In the genomic region with DNA sequence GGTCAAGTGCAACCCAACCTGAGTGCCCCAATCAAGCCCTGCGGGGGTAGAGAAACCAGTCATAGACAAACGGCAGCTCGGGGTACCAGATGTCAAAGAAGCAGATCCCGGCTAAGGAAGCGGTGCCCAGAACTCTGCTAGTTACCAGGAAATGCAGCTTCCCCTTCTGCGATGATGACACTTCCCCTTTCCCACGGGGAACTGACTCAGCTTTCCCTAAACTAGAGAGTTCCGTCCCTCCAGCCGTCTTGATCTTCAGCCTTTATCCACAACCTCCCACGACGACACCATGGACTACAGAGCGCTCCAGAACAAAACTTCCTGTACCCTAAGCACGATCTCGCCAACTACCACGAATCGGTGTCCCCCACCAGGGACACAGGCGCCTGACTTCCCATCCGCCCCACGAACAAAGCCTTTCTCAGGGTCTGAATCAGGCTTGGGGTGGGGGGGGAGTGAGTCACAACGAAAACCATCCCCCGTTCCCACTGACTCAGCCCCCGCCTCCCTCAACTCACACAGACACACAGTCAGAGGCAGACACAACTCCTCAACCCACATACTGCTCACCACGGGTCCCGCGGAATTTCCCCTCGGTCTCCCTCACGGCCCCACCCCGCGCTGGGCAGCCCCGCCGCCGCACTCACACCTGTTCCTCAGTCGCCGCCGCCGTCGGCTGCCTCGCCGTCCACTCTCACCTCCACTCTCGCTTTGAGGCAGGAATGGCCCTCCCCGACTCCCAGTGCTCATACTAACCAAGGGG, we compare ENCODE assay signal across 8 mouse cellular contexts. TPM values are rescaled to one million over a fixed set of nuclear protein-coding genes. Genes with fewer than 3 reads are reported as not detected.
DNase-seq lines count a peak whose midpoint lies in the region; ATAC-seq and TF ChIP-seq lines count a peak whose summit lies in the region.

No protein-coding gene starts in this region.

- TF ChIP-seq CTCF in C2C12 (IDR thresholded peaks at IDR 0.05; ENCODE audit: control insufficient read depth, insufficient read depth, insufficient read length) (no peak), MEL (IDR thresholded peaks at IDR 0.05 in 2 of 3, conservative IDR thresholded peaks at IDR 0.05 in 1 of 3; ENCODE audit: control insufficient read depth in 1 of 3, insufficient read depth in 1 of 3, low read depth in 2 of 3, low read length in 3 of 3, poor library complexity in 1 of 3, severe bottlenecking in 1 of 3) (no peak)

- TF ChIP-seq RAD21 in MEL (IDR thresholded peaks at IDR 0.05; ENCODE audit: low read depth, low read length) = no peak

- H3K27ac ChIP-seq in MEL (ENCODE audit: control insufficient read depth, low read depth, low read length) = peak overlapping the region; percentile 91
- peak overlapping the region; percentile 99 for H3K27ac ChIP-seq in forebrain, embryonic 13.5 days

- peak overlapping the region; percentile 69 for H3K4me3 ChIP-seq in C2C12 (ENCODE audit: insufficient read depth, poor library complexity, severe bottlenecking)
- H3K4me3 ChIP-seq in MEL (ENCODE audit: control insufficient read depth in 1 of 2, insufficient read depth in 1 of 2, low read depth in 2 of 2, low read length in 2 of 2) = peak overlapping the region; percentile 62 to 79
- peak overlapping the region; percentile 79 for H3K4me3 ChIP-seq in forebrain, embryonic 13.5 days

- TF ChIP-seq EP300 in MEL (IDR thresholded peaks at IDR 0.05; ENCODE audit: low read depth in 1 of 2, low read length in 2 of 2) = peak; percentile 50 to 76

- H3K9me3 ChIP-seq in MEL (replicated peaks; ENCODE audit: insufficient read depth, low read length) = no peaks in the 10 kb centered on the region
- no peaks in the 10 kb centered on the region for H3K9me3 ChIP-seq in forebrain, embryonic 13.5 days (replicated peaks)

- peak; percentile 5 for ATAC-seq in forebrain, embryonic 13.5 days

- TF ChIP-seq POLR2A in MEL (IDR thresholded peaks at IDR 0.05; ENCODE audit: control insufficient read depth in 1 of 2, insufficient read depth in 1 of 2, low read depth in 1 of 2, low read length in 2 of 2, poor library complexity in 1 of 2) = peak in 1 of 2 experiments; percentile 43; a peak in 2 of 4 replicates

- H3K79me2 ChIP-seq in C2C12 (ENCODE audit: control insufficient read depth, insufficient read depth) (peaks cover 98% of the 10 kb centered on the region), MEL (ENCODE audit: control insufficient read depth, insufficient read depth, low read length, poor library complexity) (peaks cover 64% of the 10 kb centered on the region)

- under 1% methylated on average over 41 of the region's 41 CpGs for WGBS in forebrain, embryonic 13.5 days

- peak overlapping the region; percentile 64 for H3ac ChIP-seq in C2C12 (ENCODE audit: control insufficient read depth, insufficient read length, low read depth)

- intact Hi-C loops in heart, postnatal 25 days (cut with DNase I) = loop anchor here (1.0 kb wide), 1 partner anchor 8 kb away; no protein-coding TSS in a partner anchor

- peak overlapping the region; percentile 87 for H3K9ac ChIP-seq in MEL (ENCODE audit: control insufficient read depth, low read depth, low read length, poor library complexity, severe bottlenecking)
- peak overlapping the region; percentile 97 for H3K9ac ChIP-seq in forebrain, embryonic 13.5 days

- H3K4me2 ChIP-seq in forebrain, embryonic 13.5 days = peak overlapping the region; percentile 99

- H3K79me3 ChIP-seq in C2C12 (ENCODE audit: low read depth) = peaks cover 51% of the 10 kb centered on the region

- H3K4me1 ChIP-seq in MEL (ENCODE audit: control insufficient read depth in 1 of 2, insufficient read depth in 2 of 2, low read length in 2 of 2) = peaks cover 17 to 38% of the 10 kb centered on the region in 2 experiments
- H3K4me1 ChIP-seq in forebrain, embryonic 13.5 days = peaks cover 54% of the 10 kb centered on the region

- H3K36me3 ChIP-seq in C2C12 (ENCODE audit: control insufficient read depth, insufficient read depth) (peaks cover 48% of the 10 kb centered on the region), MEL (ENCODE audit: control insufficient read depth in 1 of 2, insufficient read depth in 2 of 2, low read length in 2 of 2) (peaks cover 0 to 29% of the 10 kb centered on the region in 2 experiments; a peak in 3 of 4 replicates)
- peaks cover 44% of the 10 kb centered on the region for H3K36me3 ChIP-seq in forebrain, embryonic 13.5 days (ENCODE audit: poor library complexity, severe bottlenecking)

- peak; percentile 94 for DNase-seq in MEL (ENCODE audit: low read depth, low spot score)
- DNase-seq in heart, postnatal 25 days (ENCODE audit: low spot score) = peak; percentile 68
- peak; percentile 65 to 76 for DNase-seq in kidney, postnatal 36 days
- DNase-seq in lung, postnatal 14 days = peak; percentile 70
- peak; percentile 76 to 78 for DNase-seq in right cerebral cortex, adult 2 months (ENCODE audit: low spot score in 2 of 2)
- DNase-seq in ovary, postnatal 14 days (ENCODE audit: low spot score) = no peak

- H3K27me3 ChIP-seq in C2C12 (ENCODE audit: control insufficient read depth, insufficient read depth, insufficient read length) (no peaks in the 10 kb centered on the region), MEL (ENCODE audit: control insufficient read depth in 1 of 2, insufficient read depth in 2 of 2, low read length in 2 of 2) (no peaks in the 10 kb centered on the region)
- no peaks in the 10 kb centered on the region for H3K27me3 ChIP-seq in forebrain, embryonic 13.5 days

TF ChIP-seq in C2C12, 6 proteins besides CTCF, POLR2A, EP300 and RAD21:
- TF ChIP-seq CEBPB (IDR thresholded peaks at IDR 0.05; ENCODE audit: low read depth) (peak; percentile 24), MYOD1 (IDR thresholded peaks at IDR 0.05; ENCODE audit: control insufficient read depth, insufficient read length, low read depth) (peak; percentile 38), USF1 (IDR thresholded peaks at IDR 0.05; ENCODE audit: low read depth) (no peak)

TF ChIP-seq in MEL, 35 proteins besides CTCF, POLR2A, EP300 and RAD21 (continues in another document):
- no peak for TF ChIP-seq ZNF384 (IDR thresholded peaks at IDR 0.05; ENCODE audit: low read depth, low read length)
- peak; percentile 52 for TF ChIP-seq NELFE (IDR thresholded peaks at IDR 0.05; ENCODE audit: low read depth, low read length)
- TF ChIP-seq CHD1 (IDR thresholded peaks at IDR 0.05; ENCODE audit: low read depth, low read length) = peak; percentile 64; the same call in 1 of the 2 replicates
- TF ChIP-seq ETS1 (IDR thresholded peaks at IDR 0.05; ENCODE audit: low read depth, low read length) = peak; percentile 98
- peak; percentile 54; the same call in 1 of the 2 replicates for TF ChIP-seq HCFC1 (IDR thresholded peaks at IDR 0.05; ENCODE audit: low read depth, low read length)
- TF ChIP-seq MAX (IDR thresholded peaks at IDR 0.05; ENCODE audit: low read length) = 0 out of 2 replicates have a peak, but pooled peaks have one; percentile 59
- 0 out of 2 replicates have a peak, but pooled peaks have one; percentile 42 for TF ChIP-seq JUND (IDR thresholded peaks at IDR 0.05; ENCODE audit: low read depth, low read length)
- peak; percentile 57; the same call in 1 of the 2 replicates for TF ChIP-seq SIN3A (IDR thresholded peaks at IDR 0.05; ENCODE audit: low read length)
- no peak for TF ChIP-seq ZC3H11A (IDR thresholded peaks at IDR 0.05; ENCODE audit: low read depth, low read length)
- TF ChIP-seq RCOR1 (IDR thresholded peaks at IDR 0.05; ENCODE audit: low read depth, low read length) = peak; percentile 71; the same call in 1 of the 2 replicates
- TF ChIP-seq CHD2 (IDR thresholded peaks at IDR 0.05; ENCODE audit: low read length) = no peak
- no peak for TF ChIP-seq NRF1 (IDR thresholded peaks at IDR 0.05; ENCODE audit: insufficient read depth, low read depth, low read length, poor library complexity, severe bottlenecking)
- peak; percentile 78 for TF ChIP-seq ELF1 (IDR thresholded peaks at IDR 0.05; ENCODE audit: low read depth, low read length)
- TF ChIP-seq UBTF (IDR thresholded peaks at IDR 0.05; ENCODE audit: borderline replicate concordance, insufficient read depth, low read depth, low read length) = 0 out of 2 replicates have a peak, but pooled peaks have one; percentile 37

RNA-seq across cellular contexts. Expression of gene Kdm6b, which starts 3.0 kb away (rescaled TPM):
- polyA plus RNA-seq in C2C12 (2012; fragmentation: generic; extraction: Trizol) (9.0 TPM), MEL (2012; ENCODE audit: insufficient read depth in 1 of 2, insufficient read length in 2 of 2, low read depth in 1 of 2, low replicate concordance in 2 of 2, missing spikeins in 1 of 2) (10 to 100 TPM; 25.0 to 43.4 TPM)
- total RNA-seq in MEL (2012; rRNA removed) = 5.8 and 7.2 TPM in 2 replicates
- 55.4 and 59.3 TPM in 2 replicates for polyA plus RNA-seq in forebrain, embryonic 13.5 days (2015; fragmentation: Nextera tagmentation; extraction: Ambion mirVana)
- total RNA-seq in heart, postnatal 25 days (2021) = 10 to 100 TPM; 25.6 to 30.3 TPM

RNA-seq across cellular contexts. Expression of gene Tmem88, which starts 12.5 kb away (rescaled TPM):
- polyA plus RNA-seq in C2C12 (2012; fragmentation: generic; extraction: Trizol) (0.16 TPM), MEL (2012; ENCODE audit: insufficient read depth in 1 of 2, insufficient read length in 2 of 2, low read depth in 1 of 2, low replicate concordance in 2 of 2, missing spikeins in 1 of 2) (under 1 TPM in 1 of 2 experiments, not detected in 1; 0.45 TPM)
- total RNA-seq in MEL (2012; rRNA removed) = 0.39 TPM in 2 replicates
- 6.3 and 6.6 TPM in 2 replicates for polyA plus RNA-seq in forebrain, embryonic 13.5 days (2015; fragmentation: Nextera tagmentation; extraction: Ambion mirVana)
- total RNA-seq in heart, postnatal 25 days (2021) = 10 to 100 TPM; 22.5 to 23.7 TPM

RNA-seq across cellular contexts. Expression of gene Cyb5d1, which starts 15.1 kb away (rescaled TPM):
- polyA plus RNA-seq in C2C12 (2012; fragmentation: generic; extraction: Trizol) (22.8 TPM), MEL (2012; ENCODE audit: insufficient read depth in 1 of 2, insufficient read length in 2 of 2, low read depth in 1 of 2, low replicate concordance in 2 of 2, missing spikeins in 1 of 2) (10 to 100 TPM in 1 of 2 experiments, not detected in 1; 21.3 TPM)
- 26.8 and 39.6 TPM in 2 replicates for total RNA-seq in MEL (2012; rRNA removed)
- polyA plus RNA-seq in forebrain, embryonic 13.5 days (2015; fragmentation: Nextera tagmentation; extraction: Ambion mirVana) = 45.9 and 48.6 TPM in 2 replicates
- 10 to 100 TPM; 26.1 to 29.3 TPM for total RNA-seq in heart, postnatal 25 days (2021)

RNA-seq across cellular contexts. Expression of gene Naa38, which starts 15.2 kb away (rescaled TPM):
- 229 TPM for polyA plus RNA-seq in C2C12 (2012; fragmentation: generic; extraction: Trizol)
- total RNA-seq in MEL (2012; rRNA removed) = 190 and 191 TPM in 2 replicates
- 100 to 1,000 TPM in 1 of 2 experiments, not detected in 1; 173 TPM for polyA plus RNA-seq in MEL (2012; ENCODE audit: insufficient read depth in 1 of 2, insufficient read length in 2 of 2, low read depth in 1 of 2, low replicate concordance in 2 of 2, missing spikeins in 1 of 2)
- polyA plus RNA-seq in forebrain, embryonic 13.5 days (2015; fragmentation: Nextera tagmentation; extraction: Ambion mirVana) = 100.0 and 108 TPM in 2 replicates
- 10 to 100 TPM; 97.5 to 99.2 TPM for total RNA-seq in heart, postnatal 25 days (2021)

RNA-seq across cellular contexts. Expression of gene Chd3, which starts 41.3 kb away (rescaled TPM):
- 100 TPM for polyA plus RNA-seq in C2C12 (2012; fragmentation: generic; extraction: Trizol)
- 37.3 and 65.8 TPM in 2 replicates for total RNA-seq in MEL (2012; rRNA removed)
- 10 to 100 TPM in 1 of 2 experiments, not detected in 1; 84.9 TPM for polyA plus RNA-seq in MEL (2012; ENCODE audit: insufficient read depth in 1 of 2, insufficient read length in 2 of 2, low read depth in 1 of 2, low replicate concordance in 2 of 2, missing spikeins in 1 of 2)
- 104 and 106 TPM in 2 replicates for polyA plus RNA-seq in forebrain, embryonic 13.5 days (2015; fragmentation: Nextera tagmentation; extraction: Ambion mirVana)
- total RNA-seq in heart, postnatal 25 days (2021) = 10 to 100 TPM; 26.4 to 27.9 TPM
